Mouse (Mus musculus) liver, postnatal 0 days (tissue): Measurements from ENCODE around the gene Tcf7l2.

Source experiments
- CTCF ChIP-seq: sonication (generic); IDR thresholded peaks from 2 replicates; pipeline ENCODE4 v1.5.1; 2016; ENCODE audit warnings: antibody characterized with exemption, low read depth
- EP300 ChIP-seq: IDR thresholded peaks from 2 replicates; pipeline ENCODE4 v1.6.1; 2016; ENCODE audit warnings: antibody characterized with exemption, low read depth, mild to moderate bottlenecking

GRCm38 (mm10) chr19:55911941-55912340, 170.3 kb downstream of the Tcf7l2 start:
- TF ChIP-seq CTCF (no peak), EP300 (no peak)
